Comparison of ENCODE assay signal across 25 mouse cellular contexts in genomic region chr6:85255578-85255977, GRCm38 (mm10).
"Had no signal": no experiment of that assay in that cellular context is flagged by ENCODE, and none has a peak within 500 bp of the region (broad histone marks: within the 10 kb centered on the region; RNA-seq: fewer than 3 reads in every experiment).

No protein-coding gene starts in this region.

- H3K9ac ChIP-seq: heart, embryonic 13.5 days; heart, embryonic 15.5 days; hindbrain, embryonic 13.5 days; hindbrain, embryonic 15.5 days; limb, embryonic 12.5 days; liver, embryonic 13.5 days; liver, embryonic 15.5 days had no signal

- ATAC-seq: hindbrain, postnatal 0 days; intestine, embryonic 16.5 days had no signal

- H3K27me3 ChIP-seq: heart, embryonic 13.5 days; heart, embryonic 15.5 days; hindbrain, embryonic 13.5 days; hindbrain, embryonic 15.5 days; liver, embryonic 13.5 days; liver, embryonic 15.5 days had no signal

- H3K36me3 ChIP-seq: heart, embryonic 13.5 days; heart, embryonic 15.5 days; hindbrain, embryonic 13.5 days; hindbrain, embryonic 15.5 days; limb, embryonic 10.5 days; limb, embryonic 12.5 days; liver, embryonic 13.5 days; liver, embryonic 15.5 days had no signal

- H3K27ac ChIP-seq: heart, adult 2 months; heart, embryonic 13.5 days; heart, embryonic 15.5 days; hindbrain, embryonic 13.5 days; hindbrain, embryonic 15.5 days; hindbrain, postnatal 0 days; layer of hippocampus, adult 2 months; left cerebral cortex, adult 2 months; limb, embryonic 10.5 days; limb, embryonic 12.5 days; liver, embryonic 13.5 days; liver, embryonic 15.5 days had no signal

- H3K9me3 ChIP-seq: heart, embryonic 13.5 days; heart, embryonic 15.5 days; hindbrain, embryonic 13.5 days; hindbrain, embryonic 15.5 days; limb, embryonic 10.5 days; limb, embryonic 12.5 days; liver, embryonic 13.5 days; liver, embryonic 15.5 days had no signal

- H3K4me2 ChIP-seq: heart, embryonic 11.5 days; heart, embryonic 13.5 days; heart, embryonic 15.5 days; hindbrain, embryonic 13.5 days; hindbrain, embryonic 15.5 days; limb, embryonic 12.5 days; liver, embryonic 11.5 days; liver, embryonic 13.5 days; liver, embryonic 15.5 days had no signal

- H3K4me3 ChIP-seq: heart, adult 2 months; heart, embryonic 13.5 days; heart, embryonic 15.5 days; hindbrain, embryonic 13.5 days; hindbrain, embryonic 15.5 days; layer of hippocampus, adult 2 months; left cerebral cortex, adult 2 months; limb, embryonic 10.5 days; limb, embryonic 12.5 days; liver, embryonic 13.5 days; liver, embryonic 15.5 days had no signal

- H3K4me1 ChIP-seq: liver, embryonic 15.5 days had no signal

- DNase-seq: gastrocnemius, postnatal 14 days; gastrocnemius, postnatal 36 days; heart, adult 11 months; heart, adult 2 months; heart, postnatal 14 days; heart, postnatal 36 days; kidney, adult 18-20 months; kidney, adult 8-10 months; kidney, postnatal 10 days; kidney, postnatal 25 days; liver; liver, embryonic 13.5 days had no signal
